Mouse (Mus musculus): ENCODE measurements around the gene Spred3. TPM values are rescaled to one million over a fixed set of nuclear protein-coding genes. Genes with fewer than 3 reads are reported as not detected.
"Not testable (repeated sequence)": the region's sequence is repeated elsewhere in the genome, so short reads cannot be mapped to it uniquely, and the experiment has no call there.

Gene Spred3
- total and polyA plus RNA-seq, 3 experiments = 1.6 to 6.6 (median 3.3) TPM

DNA sequence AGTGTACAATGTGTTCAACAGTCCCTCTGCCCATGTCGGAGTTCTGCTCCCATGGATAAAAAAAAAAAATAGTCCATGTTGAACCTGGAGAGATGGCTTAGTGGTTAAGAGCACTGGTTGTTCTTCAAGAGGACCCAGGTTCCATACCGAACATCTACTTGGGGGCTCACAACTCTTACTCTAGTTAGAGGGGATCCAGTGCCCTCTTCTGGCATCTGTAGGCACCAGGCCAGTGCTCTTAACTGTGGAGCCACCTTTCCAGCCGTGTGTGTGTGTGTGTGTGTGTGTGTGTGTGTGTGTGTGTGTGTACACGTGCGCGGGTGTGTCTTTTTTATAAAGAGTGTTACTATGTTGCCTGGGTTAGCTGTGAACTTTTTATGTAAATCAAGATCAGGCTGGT is 32.4 kb upstream of the Spred3 start:
- H3K4me1 ChIP-seq (ENCODE audit: control insufficient read depth in 1 of 2, insufficient read depth in 2 of 2) = no peaks in the 10 kb centered on the region
- H3K36me3 ChIP-seq (replicated peaks in 1 of 2; ENCODE audit: control insufficient read depth in 1 of 2, insufficient read depth in 1 of 2, low read length in 1 of 2) = no peaks in the 10 kb centered on the region
- no peaks in the 10 kb centered on the region for H3K79me2 ChIP-seq (replicated peaks; ENCODE audit: control insufficient read depth, extremely low read depth, insufficient read depth, poor library complexity, severe bottlenecking)
- no peak overlapping the region for H3K27ac ChIP-seq (ENCODE audit: insufficient read depth, low read depth)
- H3K9me3 ChIP-seq (replicated peaks; ENCODE audit: low read length) = no peaks in the 10 kb centered on the region
- in situ Hi-C loops (cut with MboI; ENCODE audit: low pct_ligation_motif_present, low pct_unique_long_range_greater_than_20kb, low sequenced_read_pairs) = no loop called here
- dilution Hi-C loops (cut with MboI; ENCODE audit: extremely low pct_ligation_motif_present, extremely low pct_unique_long_range_greater_than_20kb, low sequenced_read_pairs) = no loop called here
- no peaks in the 10 kb centered on the region for H3K27me3 ChIP-seq (replicated peaks)
- TF ChIP-seq SMC3 (IDR thresholded peaks at IDR 0.05; ENCODE audit: low read depth, low read length) = peak; percentile 50
- TF ChIP-seq CTCF (conservative IDR thresholded peaks at IDR 0.05 in 1 of 2, IDR thresholded peaks at IDR 0.05 in 1 of 2; ENCODE audit: low read depth in 2 of 2, low read length in 2 of 2) = peak in 1 of 2 experiments; percentile 51; a peak in 2 of 4 replicates
- TF ChIP-seq ETS1 (conservative IDR thresholded peaks at IDR 0.05; ENCODE audit: low read depth, low read length) = no peak
- TF ChIP-seq MXI1 (IDR thresholded peaks at IDR 0.05; ENCODE audit: low read depth, low read length) = no peak
- TF ChIP-seq ZC3H11A (IDR thresholded peaks at IDR 0.05; ENCODE audit: low read depth, low read length) = no peak
- TF ChIP-seq MAZ (IDR thresholded peaks at IDR 0.05; ENCODE audit: low read depth, low read length) = no peak
- TF ChIP-seq RCOR1 (conservative IDR thresholded peaks at IDR 0.05; ENCODE audit: low read depth, low read length) = no peak
- TF ChIP-seq UBTF (IDR thresholded peaks at IDR 0.05; ENCODE audit: low read depth, low read length) = no peak
- 0 out of 2 replicates have a peak, but pooled peaks have one; percentile 10 for TF ChIP-seq BHLHE40 (IDR thresholded peaks at IDR 0.05; ENCODE audit: low read depth, low read length)
- TF ChIP-seq RAD21 (IDR thresholded peaks at IDR 0.05; ENCODE audit: low read depth, low read length) = peak; percentile 42
- no peak for TF ChIP-seq KAT2A (IDR thresholded peaks at IDR 0.05; ENCODE audit: insufficient replicate concordance, low read length)
- TF ChIP-seq NRF1 (IDR thresholded peaks at IDR 0.05; ENCODE audit: low read depth, low read length) = no peak
- TF ChIP-seq TBP (conservative IDR thresholded peaks at IDR 0.05; ENCODE audit: low read depth, low read length) = no peak
- no peak for DNase-seq (ENCODE audit: extremely low read depth)
- no peak overlapping the region for H3K9ac ChIP-seq (ENCODE audit: insufficient read depth, low read depth)
- no peak overlapping the region for H3K4me2 ChIP-seq (ENCODE audit: insufficient read depth, low read depth, poor library complexity, severe bottlenecking)
- no peak overlapping the region for H3K4me3 ChIP-seq (replicated peaks in 1 of 3; ENCODE audit: low read depth in 2 of 3, low read length in 2 of 3, poor library complexity in 1 of 3)

- H3K79me2 ChIP-seq (replicated peaks; ENCODE audit: control insufficient read depth, extremely low read depth, insufficient read depth, poor library complexity, severe bottlenecking); H3K9ac ChIP-seq (ENCODE audit: insufficient read depth, low read depth); H3K27me3 ChIP-seq (replicated peaks); dilution Hi-C loops (cut with MboI; ENCODE audit: extremely low pct_ligation_motif_present, extremely low pct_unique_long_range_greater_than_20kb, low sequenced_read_pairs); in situ Hi-C loops (cut with MboI; ENCODE audit: low pct_ligation_motif_present, low pct_unique_long_range_greater_than_20kb, low sequenced_read_pairs); H3K4me3 ChIP-seq (replicated peaks in 1 of 3; ENCODE audit: low read depth in 2 of 3, low read length in 2 of 3, poor library complexity in 1 of 3); DNase-seq (ENCODE audit: extremely low read depth); H3K27ac ChIP-seq (ENCODE audit: insufficient read depth, low read depth); H3K4me2 ChIP-seq (ENCODE audit: insufficient read depth, low read depth, poor library complexity, severe bottlenecking); H3K9me3 ChIP-seq (replicated peaks; ENCODE audit: low read length); H3K36me3 ChIP-seq (replicated peaks in 1 of 2; ENCODE audit: control insufficient read depth in 1 of 2, insufficient read depth in 1 of 2, low read length in 1 of 2); H3K4me1 ChIP-seq (ENCODE audit: control insufficient read depth in 1 of 2, insufficient read depth in 2 of 2): not testable (repeated sequence)
Measured at GRCm38 (mm10) chr7:29194230-29194629, 24.0 kb upstream of the Spred3 start.

DNA sequence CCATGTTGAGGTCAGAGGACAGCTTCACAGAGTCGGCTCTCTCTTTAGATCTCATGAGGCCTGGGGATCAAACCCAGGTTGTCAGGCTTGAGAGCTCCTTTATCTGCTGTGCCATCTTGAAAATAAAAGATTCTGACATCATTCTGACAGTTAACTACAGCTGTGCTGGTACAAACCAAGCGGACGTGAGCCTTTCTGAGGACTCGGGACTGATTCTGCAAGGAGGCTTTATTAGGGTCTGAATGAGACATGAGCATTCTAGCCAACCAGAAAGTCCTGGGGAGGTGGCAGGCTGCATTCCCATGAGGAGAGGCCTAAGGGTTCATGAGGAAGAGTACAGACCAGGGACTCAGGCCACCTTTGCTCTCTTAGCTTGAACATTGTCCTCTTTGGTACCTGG is 11.1 kb upstream of the Spred3 start:
- H3K27ac ChIP-seq (ENCODE audit: insufficient read depth, low read depth); H3K4me2 ChIP-seq (ENCODE audit: insufficient read depth, low read depth, poor library complexity, severe bottlenecking); H3K9ac ChIP-seq (ENCODE audit: insufficient read depth, low read depth); in situ Hi-C loops (cut with MboI; ENCODE audit: low pct_ligation_motif_present, low pct_unique_long_range_greater_than_20kb, low sequenced_read_pairs); H3K27me3 ChIP-seq (replicated peaks); dilution Hi-C loops (cut with MboI; ENCODE audit: extremely low pct_ligation_motif_present, extremely low pct_unique_long_range_greater_than_20kb, low sequenced_read_pairs); H3K9me3 ChIP-seq (replicated peaks; ENCODE audit: low read length); H3K4me3 ChIP-seq (replicated peaks in 1 of 3; ENCODE audit: low read depth in 2 of 3, low read length in 2 of 3, poor library complexity in 1 of 3); DNase-seq (ENCODE audit: extremely low read depth): not testable (repeated sequence)
- H3K4me1 ChIP-seq (ENCODE audit: control insufficient read depth in 1 of 2, insufficient read depth in 2 of 2) = peaks cover 4 to 14% of the 10 kb centered on the region in 2 experiments; a peak in 3 of 4 replicates
- H3K79me2 ChIP-seq (replicated peaks; ENCODE audit: control insufficient read depth, extremely low read depth, insufficient read depth, poor library complexity, severe bottlenecking) = peaks cover 37% of the 10 kb centered on the region
- H3K36me3 ChIP-seq (replicated peaks in 1 of 2; ENCODE audit: control insufficient read depth in 1 of 2, insufficient read depth in 1 of 2, low read length in 1 of 2) = peaks cover 14 to 25% of the 10 kb centered on the region in 2 experiments
